Mouse (Mus musculus) T-cell, adult 2 months (primary cell): ENCODE measurements at regions not wholly inside any gene's neighbourhood (a gene's known extent, or its start where the extent isn't known, plus 50 kb on each side); places are given as distances from the start of the nearest gene placed in this dataset.

Source experiments
- DNase-seq: peaks from one replicate; pipeline ENCODE4 v3.0.0; 2022; ENCODE audit warnings: low spot score

GRCm38 (mm10) chr19:14890241-14891089, 292.6 kb upstream of the Tle4 start:
- DNase-seq, result no peak

GRCm38 (mm10) chr19:14889794-14890193, 291.9 kb upstream of the Tle4 start:
- no peak for DNase-seq

GRCm38 (mm10) chr19:14883707-14884421, 286.0 kb upstream of the Tle4 start:
- DNase-seq, result no peak

DNA sequence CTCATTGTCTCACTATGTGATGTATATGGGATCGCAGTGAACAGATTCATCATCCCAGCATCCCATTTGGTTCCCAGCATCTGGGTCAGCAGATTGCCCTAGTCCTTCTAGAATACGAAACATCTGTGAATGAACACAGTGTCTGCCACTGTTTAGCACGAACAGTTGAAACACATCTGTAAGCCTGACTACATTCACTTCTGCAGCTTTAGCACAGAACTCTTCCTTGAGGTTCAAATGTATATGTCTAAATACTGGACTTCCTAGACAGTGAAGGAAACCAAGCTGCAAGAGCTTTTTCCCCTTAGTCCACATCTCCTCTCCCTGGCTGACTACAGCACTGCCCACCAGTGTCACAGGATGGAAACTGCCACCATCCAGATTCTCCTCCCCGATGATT, 283.0 kb upstream of the Tle4 start:
- DNase-seq, result no peak

DNA sequence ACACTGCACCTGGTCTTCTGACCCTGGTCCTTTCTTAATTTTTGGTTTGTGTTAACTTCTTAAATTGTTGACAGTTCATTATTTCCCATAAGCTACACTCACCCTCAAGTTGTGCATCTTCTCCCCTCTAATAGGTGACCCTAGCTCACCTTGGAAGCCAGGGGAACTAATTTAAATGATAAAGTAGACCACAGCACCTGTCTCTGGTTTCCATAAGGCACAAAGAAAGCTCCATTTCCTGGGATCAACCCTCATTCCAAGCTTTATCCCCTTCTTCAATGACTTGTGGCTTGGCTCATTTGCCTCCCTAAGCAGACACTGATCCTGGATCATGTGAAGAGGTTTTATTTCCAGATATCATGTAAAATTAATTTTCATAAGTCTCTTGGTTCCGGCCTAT, 276.1 kb upstream of the Tle4 start:
- no peak for DNase-seq

DNA sequence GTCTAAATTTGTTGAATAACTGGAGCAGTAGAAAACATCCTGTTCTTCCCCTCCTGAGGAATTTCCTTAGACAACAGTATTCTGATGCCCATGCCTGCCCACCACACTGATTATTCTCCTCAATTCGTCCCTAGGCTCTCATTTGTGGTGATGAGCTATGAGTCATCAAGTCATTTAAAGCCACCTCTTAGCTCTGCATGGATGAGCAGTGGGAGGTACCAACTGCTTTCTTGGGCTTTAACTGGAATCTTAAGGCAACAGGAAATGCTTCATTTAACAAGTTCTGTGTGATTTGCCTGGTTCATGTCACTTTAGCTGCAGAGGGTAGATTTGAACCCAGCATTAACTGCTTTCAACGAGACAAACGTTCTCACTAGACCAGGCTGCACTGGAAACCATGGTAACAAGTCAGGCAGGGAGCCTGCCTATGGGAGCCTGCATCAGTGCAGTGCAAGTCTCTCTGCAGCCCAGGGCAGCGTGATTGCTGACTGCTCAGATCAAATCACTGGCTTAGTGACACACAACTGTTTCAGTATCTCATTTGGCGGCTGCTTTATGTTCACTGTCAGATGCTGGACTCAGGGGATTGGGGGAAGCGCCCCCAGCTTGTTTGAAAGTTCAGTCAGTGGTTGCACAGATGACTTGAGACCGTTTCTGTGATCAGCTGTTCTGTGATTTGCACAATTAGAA, 273.5 kb upstream of the Tle4 start:
- DNase-seq, result no peak

DNA sequence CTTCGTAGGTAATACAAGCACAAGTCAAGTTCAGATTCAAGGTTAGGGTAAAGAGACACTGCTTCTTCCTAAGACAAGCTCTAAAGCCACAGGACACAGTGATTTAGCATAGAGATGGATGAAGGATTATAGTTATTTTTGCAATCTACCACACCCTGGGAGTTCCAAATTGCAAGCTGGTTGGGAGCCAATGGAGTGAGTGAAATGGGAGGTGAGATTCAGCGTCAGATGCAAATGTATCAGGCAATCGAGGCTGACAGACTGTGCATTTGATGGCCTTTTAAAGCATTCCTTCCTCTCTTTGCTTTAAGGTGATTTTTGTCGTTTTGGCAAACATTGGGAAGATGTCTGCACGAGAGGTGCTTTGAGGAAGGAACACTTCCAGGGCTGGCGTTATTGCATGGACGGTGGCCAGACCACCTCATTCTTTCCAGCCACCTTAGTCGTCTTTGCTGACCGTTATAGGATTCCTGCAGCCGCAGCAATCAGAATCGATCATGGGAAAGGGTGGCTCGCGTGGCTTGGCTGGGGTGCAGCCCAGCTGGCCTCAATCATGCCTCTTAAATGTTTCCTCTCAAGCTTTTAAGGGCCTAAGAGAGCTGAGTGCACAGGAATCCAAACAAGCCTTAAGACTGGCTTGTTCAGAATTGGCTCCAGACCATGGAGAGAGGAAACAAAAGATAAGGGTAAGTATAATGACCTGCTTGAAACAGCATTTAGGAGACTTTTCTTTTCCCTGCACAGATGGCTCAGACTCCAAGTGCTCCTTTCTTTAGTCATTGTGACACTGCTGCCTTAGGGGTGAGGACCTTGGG, 265.0 kb upstream of the Tle4 start:
- no peak for DNase-seq

DNA sequence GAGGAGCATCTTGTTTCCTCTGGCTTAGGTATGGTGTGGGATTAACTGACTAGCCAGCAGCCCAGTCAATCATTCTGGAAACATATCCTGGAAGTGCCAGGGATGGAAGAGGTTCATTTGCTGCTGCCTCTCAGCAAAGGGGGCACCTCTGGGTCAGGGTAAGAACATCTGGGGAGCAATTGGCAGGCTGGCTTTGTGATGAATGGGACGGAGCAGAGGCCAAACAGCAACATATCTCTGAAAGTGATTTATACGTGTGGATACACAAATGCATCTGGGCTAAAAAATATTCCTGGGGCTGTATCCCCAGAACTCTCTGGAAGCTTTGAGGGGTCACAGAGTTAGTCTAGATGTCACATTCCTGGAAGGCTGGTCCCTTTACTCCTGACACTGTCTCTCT, 257.2 kb upstream of the Tle4 start:
- DNase-seq, result no peak

- no peak for DNase-seq
Observed at GRCm38 (mm10) chr19:14853416-14853815, 255.6 kb upstream of the Tle4 start.

GRCm38 (mm10) chr19:14849561-14849960, 251.7 kb upstream of the Tle4 start:
- DNase-seq, result no peak

GRCm38 (mm10) chr19:14847120-14847519, 249.3 kb upstream of the Tle4 start:
- DNase-seq, result no peak

- DNase-seq, result no peak
Observed at GRCm38 (mm10) chr19:14835629-14836028, 237.8 kb upstream of the Tle4 start.

GRCm38 (mm10) chr19:14816354-14816753, 218.5 kb upstream of the Tle4 start:
- DNase-seq, result no peak

DNA sequence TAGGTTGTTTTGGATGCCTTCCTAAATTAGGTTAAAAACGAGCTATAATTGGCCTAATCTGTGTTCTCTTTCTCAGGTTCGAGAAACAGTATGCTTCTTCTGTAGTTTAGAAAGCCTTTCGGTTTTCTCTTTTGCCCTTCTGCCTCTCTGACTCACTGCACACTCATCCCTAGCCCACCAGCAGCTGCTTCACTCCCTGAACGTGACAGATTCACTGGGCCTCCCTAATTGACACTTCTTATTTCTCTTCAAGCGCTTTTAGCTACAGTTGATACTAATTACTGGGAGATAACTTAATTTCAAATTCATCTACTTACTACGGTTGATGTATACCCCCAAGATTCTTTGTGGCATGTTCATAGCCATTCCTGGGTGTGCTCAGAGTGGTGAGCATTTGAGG, 208.9 kb upstream of the Tle4 start:
- no peak for DNase-seq

- DNase-seq, result no peak
Observed at GRCm38 (mm10) chr19:14802909-14803650, 205.2 kb upstream of the Tle4 start.

DNA sequence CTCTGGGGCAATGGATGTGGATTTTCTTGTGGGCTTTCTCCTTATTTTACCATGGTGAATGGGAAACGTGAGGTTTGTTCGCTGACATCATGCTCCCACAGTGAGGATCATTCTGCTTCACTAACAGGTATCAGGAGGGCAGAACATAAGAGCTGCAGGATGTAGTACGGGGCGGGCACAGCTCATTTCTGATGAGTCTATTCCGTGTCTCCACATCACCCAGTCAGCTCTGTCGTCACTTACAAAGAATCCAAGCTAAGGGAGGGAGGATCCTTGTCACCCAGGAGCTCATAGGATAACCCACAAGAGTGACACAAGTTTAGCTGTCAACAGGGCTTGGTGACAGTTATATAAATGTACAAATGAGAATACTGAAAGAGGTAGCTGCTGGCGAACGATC, 203.8 kb upstream of the Tle4 start:
- DNase-seq, result no peak

- DNase-seq, result no peak
Observed at GRCm38 (mm10) chr19:14799002-14799401, 201.2 kb upstream of the Tle4 start.

- DNase-seq, result no peak
Observed at GRCm38 (mm10) chr19:14798417-14798816, 200.6 kb upstream of the Tle4 start.

DNA sequence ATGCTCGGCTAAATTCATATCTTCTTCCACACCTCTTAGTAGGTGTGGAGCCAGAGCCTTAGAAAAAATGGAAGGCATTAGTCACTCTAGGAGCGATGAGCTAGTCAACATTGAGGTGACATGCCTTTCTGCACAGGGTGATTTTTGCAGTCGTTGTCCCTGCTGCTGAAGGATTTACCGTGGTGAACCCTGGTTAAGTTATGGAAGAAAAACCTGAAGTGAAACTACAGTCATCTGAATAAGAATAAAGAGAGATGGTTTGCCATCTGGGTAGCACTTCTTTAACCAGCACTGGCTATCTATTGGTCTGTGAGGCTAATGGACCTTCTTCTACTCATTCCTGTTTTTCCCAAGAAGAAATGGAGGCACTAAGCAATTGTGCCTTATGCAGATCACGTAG, 198.1 kb upstream of the Tle4 start:
- no peak for DNase-seq

GRCm38 (mm10) chr19:14789992-14790391, 192.1 kb upstream of the Tle4 start:
- DNase-seq, result no peak

- no peak for DNase-seq
Observed at GRCm38 (mm10) chr19:14788630-14789029, 190.8 kb upstream of the Tle4 start.
